Mouse (Mus musculus): Measurements from ENCODE around the gene Ush2a. TPM values are rescaled to one million over a fixed set of nuclear protein-coding genes. Genes with fewer than 3 reads are reported as not detected.

Gene Ush2a
- total and polyA plus RNA-seq, 3 experiments: under 0.01 to 0.04 TPM; not detected in 1

GRCm38 (mm10) chr1:188447964-188448363 is 186.1 kb downstream of the Ush2a start:
- TF ChIP-seq CTCF (IDR thresholded peaks at IDR 0.05 in 2 of 3, conservative IDR thresholded peaks at IDR 0.05 in 1 of 3; ENCODE audit: control insufficient read depth in 1 of 3, insufficient read depth in 1 of 3, low read depth in 2 of 3, low read length in 3 of 3, poor library complexity in 1 of 3, severe bottlenecking in 1 of 3) (peak in 1 of 3 experiments; percentile 14; a peak in 1 of 6 replicates), GATA1 (IDR thresholded peaks at IDR 0.05; ENCODE audit: low read depth, low read length) (no peak)
- DNase-seq (ENCODE audit: low read depth, low spot score): peak; percentile 8

GRCm38 (mm10) chr1:188456466-188457175 is 194.8 kb downstream of the Ush2a start:
- no peaks in the 10 kb centered on the region for H3K79me2 ChIP-seq (ENCODE audit: control insufficient read depth, insufficient read depth, low read length, poor library complexity)
- H3K4me1 ChIP-seq (ENCODE audit: control insufficient read depth in 1 of 2, insufficient read depth in 2 of 2, low read length in 2 of 2): no peaks in the 10 kb centered on the region
- no peaks in the 10 kb centered on the region for H3K36me3 ChIP-seq (ENCODE audit: control insufficient read depth in 1 of 2, insufficient read depth in 2 of 2, low read length in 2 of 2)
- H3K9ac ChIP-seq (ENCODE audit: control insufficient read depth, low read depth, low read length, poor library complexity, severe bottlenecking): no peak overlapping the region
- no peak for DNase-seq (ENCODE audit: low read depth, low spot score)
- no peak for TF ChIP-seq CHD1 (IDR thresholded peaks at IDR 0.05; ENCODE audit: low read depth, low read length)
- no peak for TF ChIP-seq TBP (IDR thresholded peaks at IDR 0.05; ENCODE audit: low read depth, low read length)
- no peak for TF ChIP-seq NRF1 (IDR thresholded peaks at IDR 0.05; ENCODE audit: insufficient read depth, low read depth, low read length, poor library complexity, severe bottlenecking)
- TF ChIP-seq ELF1 (IDR thresholded peaks at IDR 0.05; ENCODE audit: low read depth, low read length): no peak
- no peak for TF ChIP-seq CTCF (IDR thresholded peaks at IDR 0.05 in 2 of 3, conservative IDR thresholded peaks at IDR 0.05 in 1 of 3; ENCODE audit: control insufficient read depth in 1 of 3, insufficient read depth in 1 of 3, low read depth in 2 of 3, low read length in 3 of 3, poor library complexity in 1 of 3, severe bottlenecking in 1 of 3)
- H3K9me3 ChIP-seq (replicated peaks; ENCODE audit: insufficient read depth, low read length): no peaks in the 10 kb centered on the region
- no peaks in the 10 kb centered on the region for H3K27me3 ChIP-seq (ENCODE audit: control insufficient read depth in 1 of 2, insufficient read depth in 2 of 2, low read length in 2 of 2)
- H3K4me3 ChIP-seq (ENCODE audit: control insufficient read depth in 1 of 2, insufficient read depth in 1 of 2, low read depth in 2 of 2, low read length in 2 of 2): no peak overlapping the region
- H3K27ac ChIP-seq (ENCODE audit: control insufficient read depth, low read depth, low read length): no peak overlapping the region

More at GRCm38 (mm10) chr1:188447964-188448363, 186.1 kb downstream of the Ush2a start:
- no peak overlapping the region for H3K4me3 ChIP-seq (ENCODE audit: control insufficient read depth in 1 of 2, insufficient read depth in 1 of 2, low read depth in 2 of 2, low read length in 2 of 2)
- H3K9ac ChIP-seq (ENCODE audit: control insufficient read depth, low read depth, low read length, poor library complexity, severe bottlenecking): no peak overlapping the region
- no peaks in the 10 kb centered on the region for H3K79me2 ChIP-seq (ENCODE audit: control insufficient read depth, insufficient read depth, low read length, poor library complexity)
- H3K27ac ChIP-seq (ENCODE audit: control insufficient read depth, low read depth, low read length): no peak overlapping the region
- no peaks in the 10 kb centered on the region for H3K36me3 ChIP-seq (ENCODE audit: control insufficient read depth in 1 of 2, insufficient read depth in 2 of 2, low read length in 2 of 2)
- H3K27me3 ChIP-seq (ENCODE audit: control insufficient read depth in 1 of 2, insufficient read depth in 2 of 2, low read length in 2 of 2): no peaks in the 10 kb centered on the region
- H3K4me1 ChIP-seq (ENCODE audit: control insufficient read depth in 1 of 2, insufficient read depth in 2 of 2, low read length in 2 of 2): no peaks in the 10 kb centered on the region
- H3K9me3 ChIP-seq (replicated peaks; ENCODE audit: insufficient read depth, low read length): no peaks in the 10 kb centered on the region

GRCm38 (mm10) chr1:188457221-188458008 is 195.6 kb downstream of the Ush2a start:
- H3K9ac ChIP-seq (ENCODE audit: control insufficient read depth, low read depth, low read length, poor library complexity, severe bottlenecking): no peak overlapping the region
- no peaks in the 10 kb centered on the region for H3K27me3 ChIP-seq (ENCODE audit: control insufficient read depth in 1 of 2, insufficient read depth in 2 of 2, low read length in 2 of 2)
- no peaks in the 10 kb centered on the region for H3K79me2 ChIP-seq (ENCODE audit: control insufficient read depth, insufficient read depth, low read length, poor library complexity)
- H3K4me1 ChIP-seq (ENCODE audit: control insufficient read depth in 1 of 2, insufficient read depth in 2 of 2, low read length in 2 of 2): no peaks in the 10 kb centered on the region
- H3K27ac ChIP-seq (ENCODE audit: control insufficient read depth, low read depth, low read length): no peak overlapping the region
- TF ChIP-seq TCF12 (IDR thresholded peaks at IDR 0.05; ENCODE audit: low read depth, low read length): no peak
- TF ChIP-seq POLR2AphosphoS5 (IDR thresholded peaks at IDR 0.05; ENCODE audit: borderline replicate concordance, low read depth, low read length): no peak
- TF ChIP-seq UBTF (IDR thresholded peaks at IDR 0.05; ENCODE audit: borderline replicate concordance, insufficient read depth, low read depth, low read length): no peak
- no peak for TF ChIP-seq USF1 (IDR thresholded peaks at IDR 0.05; ENCODE audit: low read depth, low read length)
- no peak for TF ChIP-seq GABPA (IDR thresholded peaks at IDR 0.05; ENCODE audit: low read depth, low read length)
- TF ChIP-seq MYB (IDR thresholded peaks at IDR 0.05; ENCODE audit: low read depth, low read length): no peak
- DNase-seq (ENCODE audit: low read depth, low spot score): no peak
- H3K36me3 ChIP-seq (ENCODE audit: control insufficient read depth in 1 of 2, insufficient read depth in 2 of 2, low read length in 2 of 2): no peaks in the 10 kb centered on the region
- no peak overlapping the region for H3K4me3 ChIP-seq (ENCODE audit: control insufficient read depth in 1 of 2, insufficient read depth in 1 of 2, low read depth in 2 of 2, low read length in 2 of 2)
- H3K9me3 ChIP-seq (replicated peaks; ENCODE audit: insufficient read depth, low read length): no peaks in the 10 kb centered on the region

Data from MEL (cell line).